Mouse (Mus musculus) liver, embryonic 13.5 days (tissue): ENCODE measurements around the gene Tbc1d10a. TPM values are rescaled to one million over a fixed set of nuclear protein-coding genes. Genes with fewer than 3 reads are reported as not detected.

Experiments used
- ATAC-seq: fragments of 200-750 bp; cut with Nextera tagmentation; 2 replicates; pipeline ENCODE4 v1.8.0; 2017; ENCODE audit warnings: low read depth, mild to moderate bottlenecking, moderate number of reproducible peaks, moderate library complexity
- DNase-seq: peaks from one replicate; pipeline ENCODE4 v3.0.0; 2022
- H3K27ac ChIP-seq: fragments of 300-500 bp; sonication (generic); 2 replicates; pipeline ENCODE4 v1.5.1; 2015; ENCODE audit warnings: moderate library complexity, mild to moderate bottlenecking, inconsistent platforms
- H3K27me3 ChIP-seq: fragments of 300-500 bp; sonication (generic); 2 replicates; pipeline ENCODE4 v1.6.1; 2015; ENCODE audit warnings: mild to moderate bottlenecking, inconsistent platforms
- H3K36me3 ChIP-seq: fragments of 300-500 bp; sonication (generic); 2 replicates; pipeline ENCODE4 v1.6.1; 2015; ENCODE audit warnings: mild to moderate bottlenecking, inconsistent platforms
- H3K4me1 ChIP-seq: fragments of 300-500 bp; sonication (generic); replicated peaks from 2 replicates; pipeline ENCODE4 v1.6.1; 2015; ENCODE audit warnings: inconsistent platforms
- H3K4me2 ChIP-seq: fragments of 300-500 bp; sonication (generic); 2 replicates; pipeline ENCODE4 v1.6.1; 2015; ENCODE audit warnings: inconsistent platforms, mild to moderate bottlenecking, moderate library complexity
- H3K4me3 ChIP-seq: fragments of 300-500 bp; sonication (generic); replicated peaks from 2 replicates; pipeline ENCODE4 v1.5.1; 2015; ENCODE audit warnings: mild to moderate bottlenecking, inconsistent platforms
- H3K9ac ChIP-seq: fragments of 300-500 bp; sonication (generic); 2 replicates; pipeline ENCODE4 v1.6.1; 2015; ENCODE audit warnings: mild to moderate bottlenecking, inconsistent platforms
- H3K9me3 ChIP-seq: fragments of 300-500 bp; sonication (generic); replicated peaks from 2 replicates; pipeline ENCODE4 v1.6.1; 2016; ENCODE audit warnings: inconsistent platforms
- WGBS: fragments of 180-500 bp; shearing (Covaris S2); methylation state at CpG from one replicate; pipeline ENCODE4 v1.1.7; 2015; ENCODE audit not compliant: insufficient replicate concordance; 5-methylcytosine and 5-hydroxymethylcytosine counted together
- polyA plus RNA-seq: library from polyadenylated mRNA; unstranded; fragments of >200 nt; fragmentation: Nextera tagmentation; extraction: Ambion mirVana; gene quantifications from 2 replicates; pipeline ENCODE4 v1.2.1, GENCODE M21; 2015

Tbc1d10a gene
- polyA plus RNA-seq, 1 experiment from 2014 or later = 6.2 TPM

GRCm38 (mm10) chr11:4218637-4219036 lies 32.0 kb downstream of the Tbc1d10a start:
- no peaks in the 10 kb centered on the region for H3K9me3 ChIP-seq
- peak overlapping the region; percentile 99 for H3K4me2 ChIP-seq
- H3K36me3 ChIP-seq = peaks cover 14% of the 10 kb centered on the region
- H3K27ac ChIP-seq = peak overlapping the region; percentile 47; the same call in 1 of the 2 replicates
- DNase-seq = no peak
- H3K4me1 ChIP-seq = peaks cover 59% of the 10 kb centered on the region
- peaks cover 22% of the 10 kb centered on the region for H3K27me3 ChIP-seq
- peak overlapping the region; percentile 70 for H3K4me3 ChIP-seq
- ATAC-seq = no peak
- H3K9ac ChIP-seq = peak overlapping the region; percentile 79
- 25% methylated on average over 6 of the region's 6 CpGs for WGBS

GRCm38 (mm10) chr11:4219317-4219751 lies 32.7 kb downstream of the Tbc1d10a start:
- 18% methylated on average over 2 of the region's 2 CpGs for WGBS
- peak overlapping the region; percentile 99 for H3K4me2 ChIP-seq
- no peak for ATAC-seq

GRCm38 (mm10) chr11:4219908-4220307 lies 33.3 kb downstream of the Tbc1d10a start:
- WGBS = 49% methylated on average over 9 of the region's 9 CpGs
- Histone ChIP-seq H3K9ac (no peak overlapping the region), H3K9me3 (no peaks in the 10 kb centered on the region), H3K4me2 (no peak overlapping the region), H3K27me3 (peaks cover 22% of the 10 kb centered on the region), H3K27ac (no peak overlapping the region), H3K4me3 (no peak overlapping the region), H3K4me1 (peaks cover 70% of the 10 kb centered on the region), H3K36me3 (peaks cover 7% of the 10 kb centered on the region)
- ATAC-seq (no peak), DNase-seq (no peak)

More at GRCm38 (mm10) chr11:4219317-4219751, 32.7 kb downstream of the Tbc1d10a start:
- Histone ChIP-seq H3K4me3 (no peak overlapping the region), H3K4me1 (peaks cover 65% of the 10 kb centered on the region), H3K27me3 (peaks cover 22% of the 10 kb centered on the region), H3K27ac (no peak overlapping the region), H3K9me3 (no peaks in the 10 kb centered on the region), H3K36me3 (peaks cover 10% of the 10 kb centered on the region), H3K9ac (peak overlapping the region; percentile 79; the same call in 1 of the 2 replicates)
- DNase-seq = no peak

- Histone ChIP-seq H3K4me3 (no peak overlapping the region), H3K4me2 (no peak overlapping the region), H3K36me3 (no peaks in the 10 kb centered on the region), H3K9ac (no peak overlapping the region), H3K9me3 (no peaks in the 10 kb centered on the region), H3K27me3 (peaks cover 22% of the 10 kb centered on the region), H3K4me1 (peaks cover 78% of the 10 kb centered on the region), H3K27ac (no peak overlapping the region)
- no peak for ATAC-seq
- peak; percentile 75 for DNase-seq
- WGBS = 44% methylated on average over 28 of the region's 28 CpGs
Observed at GRCm38 (mm10) chr11:4220443-4221400, 34.1 kb downstream of the Tbc1d10a start.

- Histone ChIP-seq H3K9me3 (no peaks in the 10 kb centered on the region), H3K27ac (peak overlapping the region; percentile 95), H3K4me1 (peaks cover 94% of the 10 kb centered on the region), H3K4me2 (no peak overlapping the region), H3K4me3 (no peak overlapping the region), H3K9ac (0 out of 2 replicates have a peak overlapping the region, but pooled peaks have one; percentile 19), H3K27me3 (peaks cover 22% of the 10 kb centered on the region), H3K36me3 (no peaks in the 10 kb centered on the region)
- DNase-seq = no peak
- 68% methylated on average over 17 of the region's 17 CpGs for WGBS
- ATAC-seq = no peak
Observed at GRCm38 (mm10) chr11:4222046-4222950, 35.7 kb downstream of the Tbc1d10a start.

GRCm38 (mm10) chr11:4223393-4224188 lies 37.0 kb downstream of the Tbc1d10a start:
- peak; percentile 68 for DNase-seq
- peak overlapping the region; percentile 90 for H3K9ac ChIP-seq
- H3K27me3 ChIP-seq = peaks cover 17% of the 10 kb centered on the region
- peak overlapping the region; percentile 95 for H3K27ac ChIP-seq
- H3K4me3 ChIP-seq = peak overlapping the region; percentile 78
- H3K4me2 ChIP-seq = peak overlapping the region; percentile 81
- ATAC-seq = peak; percentile 89
- peaks cover 96% of the 10 kb centered on the region for H3K4me1 ChIP-seq
- 17% methylated on average over 7 of the region's 7 CpGs for WGBS
- peaks cover 9% of the 10 kb centered on the region for H3K36me3 ChIP-seq
- H3K9me3 ChIP-seq = no peaks in the 10 kb centered on the region

- H3K9me3 ChIP-seq = no peaks in the 10 kb centered on the region
- H3K27me3 ChIP-seq = peaks cover 11% of the 10 kb centered on the region
- peaks cover 13% of the 10 kb centered on the region for H3K36me3 ChIP-seq
- 41% methylated on average over 2 of the region's 2 CpGs for WGBS
- peak overlapping the region; percentile 90 for H3K9ac ChIP-seq
- DNase-seq (no peak), ATAC-seq (no peak)
- peak overlapping the region; percentile 78 for H3K4me3 ChIP-seq
- H3K4me2 ChIP-seq = peak overlapping the region; percentile 81
- peak overlapping the region; percentile 95 for H3K27ac ChIP-seq
- peaks cover 96% of the 10 kb centered on the region for H3K4me1 ChIP-seq
Observed at GRCm38 (mm10) chr11:4224223-4224622, 37.6 kb downstream of the Tbc1d10a start.

GRCm38 (mm10) chr11:4226569-4227325 lies 40.2 kb downstream of the Tbc1d10a start:
- Histone ChIP-seq H3K36me3 (peaks cover 17% of the 10 kb centered on the region), H3K4me1 (peaks cover 93% of the 10 kb centered on the region), H3K9me3 (no peaks in the 10 kb centered on the region), H3K9ac (peak overlapping the region; percentile 90), H3K27ac (peak overlapping the region; percentile 83), H3K27me3 (no peaks in the 10 kb centered on the region), H3K4me2 (peak overlapping the region; percentile 81), H3K4me3 (peak overlapping the region; percentile 78)
- DNase-seq = no peak
- 48% methylated on average over 5 of the region's 5 CpGs for WGBS
- peak; percentile 50 for ATAC-seq

GRCm38 (mm10) chr11:4228463-4228862 lies 41.9 kb downstream of the Tbc1d10a start:
- 62% methylated on average over 8 of the region's 8 CpGs for WGBS
- Histone ChIP-seq H3K4me1 (peaks cover 90% of the 10 kb centered on the region), H3K27ac (peak overlapping the region; percentile 65; the same call in 1 of the 2 replicates), H3K4me3 (no peak overlapping the region), H3K27me3 (no peaks in the 10 kb centered on the region), H3K9ac (peak overlapping the region; percentile 33; the same call in 1 of the 2 replicates), H3K36me3 (peaks cover 29% of the 10 kb centered on the region), H3K4me2 (no peak overlapping the region), H3K9me3 (no peaks in the 10 kb centered on the region)
- DNase-seq = no peak
- ATAC-seq = no peak

- Histone ChIP-seq H3K4me2 (no peak overlapping the region), H3K27me3 (no peaks in the 10 kb centered on the region), H3K4me1 (peaks cover 89% of the 10 kb centered on the region), H3K9ac (no peak overlapping the region), H3K27ac (peak overlapping the region; percentile 26), H3K9me3 (no peaks in the 10 kb centered on the region), H3K4me3 (no peak overlapping the region), H3K36me3 (peaks cover 29% of the 10 kb centered on the region)
- ATAC-seq = peak; percentile 27
- no peak for DNase-seq
- WGBS = 53% methylated on average over 4 of the region's 4 CpGs
Observed at GRCm38 (mm10) chr11:4229841-4230240, 43.3 kb downstream of the Tbc1d10a start.
